ENCODE assay signal across 23 mouse cellular contexts in the genomic region with DNA sequence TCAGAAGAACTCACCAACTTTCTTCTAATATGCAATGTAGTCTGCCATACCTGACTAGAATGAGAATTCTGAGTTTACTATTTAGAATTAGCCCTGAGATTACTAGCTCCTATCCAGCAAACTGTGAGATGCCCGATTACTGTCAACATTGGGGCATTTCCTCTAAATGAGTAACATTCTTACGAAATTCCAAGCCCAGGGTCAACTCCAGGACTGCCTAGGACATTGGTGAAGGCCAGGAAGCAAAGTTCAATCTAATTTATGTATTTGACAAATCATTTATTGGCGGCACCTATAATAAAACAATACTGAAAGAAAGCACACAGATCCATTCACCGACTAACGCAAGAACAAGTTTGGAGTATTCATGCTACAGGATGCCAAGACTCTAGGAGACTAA. TPM values are rescaled to one million over a fixed set of nuclear protein-coding genes. Genes with fewer than 3 reads are reported as not detected.
"Had no signal": no experiment of that assay in that cellular context is flagged by ENCODE, and none has a peak within 500 bp of the region (broad histone marks: within the 10 kb centered on the region; RNA-seq: fewer than 3 reads in every experiment).

No protein-coding gene starts in this region.

- DNase-seq: lung, adult 2 months; lung, postnatal 14 days; lung, postnatal 36 days; right cerebral cortex, postnatal 14 days; spleen, adult 18-20 months; thymus, adult 18-20 months; thymus, postnatal 14 days; thymus, postnatal 36 days had no signal

- H3K27me3 ChIP-seq: lung, embryonic 15.5 days; midbrain, embryonic 13.5 days; midbrain, embryonic 15.5 days; neural tube, embryonic 12.5 days had no signal

- H3K36me3 ChIP-seq: lung, embryonic 15.5 days; midbrain, embryonic 13.5 days; midbrain, embryonic 15.5 days; neural tube, embryonic 12.5 days had no signal

- H3K9ac ChIP-seq: lung, embryonic 15.5 days; midbrain, embryonic 13.5 days; midbrain, embryonic 15.5 days; neural tube, embryonic 12.5 days had no signal

- H3K9me3 ChIP-seq: lung, embryonic 15.5 days; midbrain, embryonic 13.5 days; midbrain, embryonic 15.5 days; neural tube, embryonic 12.5 days had no signal

- H3K4me2 ChIP-seq: lung, embryonic 15.5 days; midbrain, embryonic 11.5 days; midbrain, embryonic 13.5 days; midbrain, embryonic 15.5 days; neural tube, embryonic 12.5 days had no signal

- H3K27ac ChIP-seq: lung, embryonic 15.5 days; macrophage; midbrain, embryonic 13.5 days; midbrain, embryonic 15.5 days; neural tube, embryonic 12.5 days had no signal

- H3K4me3 ChIP-seq: lung, embryonic 15.5 days; megakaryocyte, embryonic 14.5 days; midbrain, embryonic 13.5 days; midbrain, embryonic 15.5 days; neural tube, embryonic 12.5 days had no signal

- H3K4me1 ChIP-seq: lung, embryonic 15.5 days; midbrain, embryonic 13.5 days; midbrain, embryonic 15.5 days; neural tube, embryonic 12.5 days had no signal

- ATAC-seq: lung, postnatal 0 days; midbrain, embryonic 13.5 days; midbrain, embryonic 15.5 days had no signal

RNA-seq across cellular contexts. Expression of gene Bsnd, which starts 47.7 kb away (rescaled TPM):
- total RNA-seq: megakaryocyte progenitor cell, adult 5-6 weeks; midbrain, postnatal 0 days; monocyte, adult 5-6 weeks; neutrophil, adult 5-6 weeks had no signal
- polyA plus RNA-seq: lung, adult 2 months; lung, embryonic 15.5 days; lung, postnatal 0 days; macrophage; midbrain, embryonic 11.5 days; midbrain, embryonic 13.5 days; midbrain, embryonic 15.5 days; midbrain, postnatal 0 days; neural tube, embryonic 12.5 days; neural tube, embryonic 14.5 days; stomach, embryonic 14.5 days; stomach, embryonic 16.5 days had no signal
